Mouse (Mus musculus) kidney, embryonic 16.5 days (tissue): ENCODE measurements around the gene BC029722. TPM values are rescaled to one million over a fixed set of nuclear protein-coding genes. Genes with fewer than 3 reads are reported as not detected.

Source experiments
- ATAC-seq: fragments of 200-750 bp; cut with Nextera tagmentation; 2 replicates; pipeline ENCODE4 v1.8.0; 2017; ENCODE audit warnings: moderate TSS enrichment; ENCODE audit not compliant: low FRiP score, low TSS enrichment
- H3K27ac ChIP-seq: fragments of 300-500 bp; sonication (generic); 2 replicates; pipeline ENCODE4 v1.5.1; 2014; ENCODE audit warnings: low read length
- H3K27me3 ChIP-seq: fragments of 300-500 bp; sonication (generic); 2 replicates; pipeline ENCODE4 v1.6.1; 2014; ENCODE audit warnings: low read length, control low read depth, mixed read lengths; ENCODE audit not compliant: insufficient read depth
- H3K36me3 ChIP-seq: fragments of 300-500 bp; sonication (generic); 2 replicates; pipeline ENCODE4 v1.6.1; 2014; ENCODE audit warnings: low read length, control low read depth, mixed read lengths; ENCODE audit not compliant: insufficient read depth
- H3K4me1 ChIP-seq: fragments of 300-500 bp; sonication (generic); 2 replicates; pipeline ENCODE4 v1.6.1; 2014; ENCODE audit warnings: low read length, control low read depth, mixed read lengths; ENCODE audit not compliant: insufficient read depth
- H3K4me2 ChIP-seq: fragments of 300-500 bp; sonication (generic); replicated peaks from 2 replicates; pipeline ENCODE4 v1.6.1; 2014; ENCODE audit warnings: low read depth, low read length
- H3K4me3 ChIP-seq: fragments of 300-500 bp; sonication (generic); 2 replicates; pipeline ENCODE4 v1.5.1; 2014; ENCODE audit warnings: mild to moderate bottlenecking, low read length
- H3K9ac ChIP-seq: fragments of 300-500 bp; sonication (generic); replicated peaks from 2 replicates; pipeline ENCODE4 v1.6.1; 2014; ENCODE audit warnings: low read length
- H3K9me3 ChIP-seq: fragments of 300-500 bp; sonication (generic); 2 replicates; pipeline ENCODE4 v1.6.1; 2016; ENCODE audit warnings: low read length, control low read depth
- WGBS: fragments of 180-500 bp; shearing (Covaris S2); extraction: QIAGEN DNeasy Blood & Tissue Kit; methylation state at CpG from one replicate; pipeline ENCODE4 v1.1.7; 2014; 5-methylcytosine and 5-hydroxymethylcytosine counted together
- polyA plus RNA-seq: library from polyadenylated mRNA; unstranded; fragments of >200 nt; fragmentation: Nextera tagmentation; extraction: Ambion mirVana; gene quantifications from 2 replicates; pipeline ENCODE4 v1.2.1, GENCODE M21; 2015

Gene BC029722
- polyA plus RNA-seq, 1 experiment from 2014 or later: 20.0 TPM

GRCm38 (mm10) chr2:155820779-155821178, 1.6 kb upstream of the BC029722 start:
- H3K4me1 ChIP-seq: peaks cover 18% of the 10 kb centered on the region
- H3K4me3 ChIP-seq: no peak overlapping the region
- ATAC-seq: no peak
- WGBS: 85% methylated on average over 5 of the region's 5 CpGs
- H3K9ac ChIP-seq: no peak overlapping the region
- 0 out of 2 replicates have a peak overlapping the region, but pooled peaks have one; percentile 66 for H3K27ac ChIP-seq
- no peak overlapping the region for H3K4me2 ChIP-seq
- no peaks in the 10 kb centered on the region for H3K27me3 ChIP-seq
- H3K9me3 ChIP-seq: no peaks in the 10 kb centered on the region
- H3K36me3 ChIP-seq: peaks cover 41% of the 10 kb centered on the region

- Histone ChIP-seq H3K9ac (peak overlapping the region; percentile 85), H3K27ac (peak overlapping the region; percentile 66), H3K36me3 (peaks cover 41% of the 10 kb centered on the region), H3K4me1 (peaks cover 11% of the 10 kb centered on the region), H3K4me3 (peak overlapping the region; percentile 78), H3K9me3 (no peaks in the 10 kb centered on the region), H3K27me3 (no peaks in the 10 kb centered on the region), H3K4me2 (peak overlapping the region; percentile 93)
- WGBS: 54% methylated on average over 6 of the region's 6 CpGs
- ATAC-seq: peak; percentile 32
These were observed 424 bp upstream of the BC029722 start for GRCm38 (mm10) chr2:155819449-155820251.

GRCm38 (mm10) chr2:155818596-155819391, 432 bp downstream of the BC029722 start:
- Histone ChIP-seq H3K27me3 (no peaks in the 10 kb centered on the region), H3K36me3 (peaks cover 37% of the 10 kb centered on the region), H3K4me3 (peak overlapping the region; percentile 78), H3K9ac (peak overlapping the region; percentile 85), H3K4me2 (peak overlapping the region; percentile 93), H3K27ac (peak overlapping the region; percentile 66), H3K4me1 (peaks cover 11% of the 10 kb centered on the region), H3K9me3 (no peaks in the 10 kb centered on the region)
- ATAC-seq: peak; percentile 98
- WGBS: under 1% methylated on average over 37 of the region's 37 CpGs

- H3K9ac ChIP-seq: no peak overlapping the region
- H3K4me3 ChIP-seq: no peak overlapping the region
- 77% methylated on average over 10 of the region's 10 CpGs for WGBS
- no peak overlapping the region for H3K4me2 ChIP-seq
- peaks cover 11% of the 10 kb centered on the region for H3K4me1 ChIP-seq
- peaks cover 25% of the 10 kb centered on the region for H3K36me3 ChIP-seq
- no peak overlapping the region for H3K27ac ChIP-seq
- no peaks in the 10 kb centered on the region for H3K9me3 ChIP-seq
- no peaks in the 10 kb centered on the region for H3K27me3 ChIP-seq
- ATAC-seq: no peak
These were observed 1.7 kb downstream of the BC029722 start for GRCm38 (mm10) chr2:155817301-155818245.

GRCm38 (mm10) chr2:155816179-155816578, 3.0 kb downstream of the BC029722 start:
- no peak overlapping the region for H3K4me2 ChIP-seq
- peaks cover 13% of the 10 kb centered on the region for H3K36me3 ChIP-seq
- peaks cover 11% of the 10 kb centered on the region for H3K4me1 ChIP-seq
- H3K27me3 ChIP-seq: no peaks in the 10 kb centered on the region
- H3K4me3 ChIP-seq: no peak overlapping the region
- no peak overlapping the region for H3K9ac ChIP-seq
- H3K9me3 ChIP-seq: no peaks in the 10 kb centered on the region
- no peak for ATAC-seq
- 100% methylated on average over 1 of the region's 1 CpGs for WGBS
- H3K27ac ChIP-seq: no peak overlapping the region

- Histone ChIP-seq H3K9ac (no peak overlapping the region), H3K27me3 (no peaks in the 10 kb centered on the region), H3K9me3 (no peaks in the 10 kb centered on the region), H3K4me3 (no peak overlapping the region), H3K27ac (no peak overlapping the region), H3K4me1 (peaks cover 11% of the 10 kb centered on the region), H3K4me2 (no peak overlapping the region), H3K36me3 (no peaks in the 10 kb centered on the region)
- 18% methylated on average over 5 of the region's 5 CpGs for WGBS
- ATAC-seq: no peak
These were observed 4.4 kb downstream of the BC029722 start for GRCm38 (mm10) chr2:155814829-155815228.

GRCm38 (mm10) chr2:155812637-155813036, 6.6 kb downstream of the BC029722 start:
- Histone ChIP-seq H3K4me3 (no peak overlapping the region), H3K36me3 (no peaks in the 10 kb centered on the region), H3K27ac (no peak overlapping the region), H3K9me3 (no peaks in the 10 kb centered on the region), H3K4me1 (no peaks in the 10 kb centered on the region), H3K9ac (no peak overlapping the region), H3K4me2 (no peak overlapping the region), H3K27me3 (no peaks in the 10 kb centered on the region)
- 80% methylated on average over 4 of the region's 4 CpGs for WGBS
- ATAC-seq: no peak

- WGBS: 37% methylated on average over 16 of the region's 16 CpGs
- ATAC-seq: no peak
- no peaks in the 10 kb centered on the region for H3K9me3 ChIP-seq
- H3K9ac ChIP-seq: no peak overlapping the region
- no peak overlapping the region for H3K27ac ChIP-seq
- no peaks in the 10 kb centered on the region for H3K36me3 ChIP-seq
- H3K4me3 ChIP-seq: no peak overlapping the region
- no peaks in the 10 kb centered on the region for H3K4me1 ChIP-seq
- no peaks in the 10 kb centered on the region for H3K27me3 ChIP-seq
- H3K4me2 ChIP-seq: no peak overlapping the region
These were observed 7.3 kb downstream of the BC029722 start for GRCm38 (mm10) chr2:155811821-155812396.

GRCm38 (mm10) chr2:155809620-155810019, 9.6 kb downstream of the BC029722 start:
- Histone ChIP-seq H3K27me3 (no peaks in the 10 kb centered on the region), H3K9me3 (no peaks in the 10 kb centered on the region), H3K4me3 (no peak overlapping the region), H3K36me3 (no peaks in the 10 kb centered on the region), H3K4me1 (no peaks in the 10 kb centered on the region), H3K4me2 (no peak overlapping the region), H3K27ac (no peak overlapping the region), H3K9ac (no peak overlapping the region)
- no peak for ATAC-seq
- WGBS: 91% methylated on average over 4 of the region's 4 CpGs
